Mouse (Mus musculus) heart, adult 11 months (tissue): ENCODE results near the gene Map1lc3a.

Source experiments
- DNase-seq: peaks from one replicate; pipeline ENCODE4 v3.0.0; 2022

Map1lc3a gene

GRCm38 (mm10) chr2:155287456-155288250 lies 11.6 kb downstream of the Map1lc3a start:
- peak; percentile 96 for DNase-seq

GRCm38 (mm10) chr2:155290066-155290465 lies 14.0 kb downstream of the Map1lc3a start:
- no peak for DNase-seq

- peak; percentile 95 for DNase-seq
Observed at GRCm38 (mm10) chr2:155293382-155293781, 17.3 kb downstream of the Map1lc3a start.

GRCm38 (mm10) chr2:155293946-155294345 lies 17.8 kb downstream of the Map1lc3a start:
- no peak for DNase-seq

- DNase-seq = no peak
Observed at GRCm38 (mm10) chr2:155295453-155295852, 19.4 kb downstream of the Map1lc3a start.

GRCm38 (mm10) chr2:155299563-155299962 lies 23.5 kb downstream of the Map1lc3a start:
- DNase-seq = peak; percentile 91

GRCm38 (mm10) chr2:155308936-155309592 lies 33.0 kb downstream of the Map1lc3a start:
- DNase-seq = peak; percentile 96

GRCm38 (mm10) chr2:155313671-155314070 lies 37.6 kb downstream of the Map1lc3a start:
- no peak for DNase-seq

GRCm38 (mm10) chr2:155318618-155319017 lies 42.5 kb downstream of the Map1lc3a start:
- DNase-seq = no peak

GRCm38 (mm10) chr2:155320596-155320995 lies 44.5 kb downstream of the Map1lc3a start:
- DNase-seq = peak; percentile 96

- DNase-seq = peak; percentile 59
Observed at GRCm38 (mm10) chr2:155326001-155326400, 49.9 kb downstream of the Map1lc3a start.
